Mouse (Mus musculus): ENCODE data around the gene Epn2. TPM values are rescaled to one million over a fixed set of nuclear protein-coding genes. Genes with fewer than 3 reads are reported as not detected.

The Epn2 gene
- total and polyA plus RNA-seq, 3 experiments: 8.6 to 12.5 TPM; not detected in 1

DNA sequence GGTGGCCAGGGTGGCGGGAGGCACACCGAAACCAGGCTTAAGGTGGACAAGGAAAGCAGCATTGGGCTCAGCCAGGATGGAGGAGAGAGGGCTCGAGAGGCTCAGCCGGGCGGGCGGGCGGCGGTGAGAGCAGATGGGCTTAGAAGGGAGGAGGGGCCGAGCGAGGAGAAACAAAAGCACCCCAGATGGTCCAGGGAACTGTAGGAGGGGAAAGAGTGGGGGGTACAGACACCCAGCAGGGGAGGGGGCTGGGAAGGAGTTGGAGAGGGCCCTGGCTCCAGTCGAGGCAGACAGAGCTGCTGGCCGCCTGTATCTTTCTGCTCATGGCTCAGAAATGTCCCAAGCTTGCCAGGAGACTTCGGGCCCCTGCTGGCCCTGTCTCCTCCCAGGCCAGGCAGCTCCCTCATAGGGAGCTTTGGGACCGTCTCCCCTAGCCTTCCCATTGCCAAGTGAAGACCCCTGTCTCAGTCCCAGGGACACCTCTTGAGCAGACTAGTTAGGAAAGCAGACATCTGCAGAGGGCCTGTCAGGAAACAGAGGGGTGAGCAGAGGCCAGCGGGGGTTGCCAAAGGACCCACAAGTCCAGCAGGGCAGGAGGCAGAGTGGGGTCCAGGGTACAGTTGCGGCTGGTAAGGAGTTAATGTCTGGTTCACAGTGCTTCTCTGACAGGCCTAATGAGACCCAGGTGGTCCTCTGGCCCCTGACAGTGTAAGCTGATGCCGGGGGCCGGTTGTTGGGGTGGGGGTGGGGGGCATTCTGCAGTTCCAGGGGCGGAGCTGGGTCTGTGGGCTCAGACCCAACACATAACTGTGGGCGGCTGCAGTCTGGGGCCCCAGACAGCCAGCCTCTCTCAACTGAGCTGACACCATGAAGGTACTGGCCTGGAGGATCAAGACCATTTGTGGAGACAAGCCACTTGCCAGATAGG lies 94.6 kb downstream of the Epn2 start, which contains the start of gene Mfap4:
Gene Mfap4 (plus strand): TSS at position 819 of the 928 bp plus-strand sequence.
- Histone ChIP-seq H3K4me1 (ENCODE audit: control insufficient read depth in 1 of 2, insufficient read depth in 2 of 2, low read length in 2 of 2) (0 out of 4 replicates have a peak, but pooled peaks cover 0 to 5% of the 10 kb centered on the region in 2 experiments), H3K9me3 (replicated peaks; ENCODE audit: insufficient read depth, low read length) (no peaks in the 10 kb centered on the region), H3K36me3 (ENCODE audit: control insufficient read depth in 1 of 2, insufficient read depth in 2 of 2, low read length in 2 of 2) (no peaks in the 10 kb centered on the region), H3K79me2 (ENCODE audit: control insufficient read depth, insufficient read depth, low read length, poor library complexity) (no peaks in the 10 kb centered on the region), H3K27me3 (ENCODE audit: control insufficient read depth in 1 of 2, insufficient read depth in 2 of 2, low read length in 2 of 2) (no peaks in the 10 kb centered on the region; a peak in 1 of 4 replicates), H3K9ac (ENCODE audit: control insufficient read depth, low read depth, low read length, poor library complexity, severe bottlenecking) (no peak within 1 kb of the TSS), H3K27ac (ENCODE audit: control insufficient read depth, low read depth, low read length) (no peak within 1 kb of the TSS), H3K4me3 (ENCODE audit: control insufficient read depth in 1 of 2, insufficient read depth in 1 of 2, low read depth in 2 of 2, low read length in 2 of 2) (no peak within 1 kb of the TSS)
- no peak for DNase-seq (ENCODE audit: low read depth, low spot score)
- no peak for TF ChIP-seq GATA1 (IDR thresholded peaks at IDR 0.05; ENCODE audit: low read depth, low read length)
- no peak for TF ChIP-seq MYB (IDR thresholded peaks at IDR 0.05; ENCODE audit: low read depth, low read length)
- TF ChIP-seq ZKSCAN1 (IDR thresholded peaks at IDR 0.05; ENCODE audit: low read depth, low read length): no peak
- no peak for TF ChIP-seq ETS1 (IDR thresholded peaks at IDR 0.05; ENCODE audit: low read depth, low read length)
- TF ChIP-seq ZMIZ1 (IDR thresholded peaks at IDR 0.05; ENCODE audit: low read depth, low read length): no peak
- no peak for TF ChIP-seq NRF1 (IDR thresholded peaks at IDR 0.05; ENCODE audit: insufficient read depth, low read depth, low read length, poor library complexity, severe bottlenecking)
- TF ChIP-seq UBTF (IDR thresholded peaks at IDR 0.05; ENCODE audit: borderline replicate concordance, insufficient read depth, low read depth, low read length): no peak
- TF ChIP-seq GABPA (IDR thresholded peaks at IDR 0.05; ENCODE audit: low read depth, low read length): no peak
- TF ChIP-seq USF2 (IDR thresholded peaks at IDR 0.05; ENCODE audit: borderline replicate concordance in 1 of 2, insufficient read depth in 1 of 2, low read depth in 1 of 2, low read length in 2 of 2): no peak
- no peak for TF ChIP-seq BHLHE40 (IDR thresholded peaks at IDR 0.05; ENCODE audit: borderline replicate concordance, low read depth, low read length)
- TF ChIP-seq CTCF (IDR thresholded peaks at IDR 0.05 in 2 of 3, conservative IDR thresholded peaks at IDR 0.05 in 1 of 3; ENCODE audit: control insufficient read depth in 1 of 3, insufficient read depth in 1 of 3, low read depth in 2 of 3, low read length in 3 of 3, poor library complexity in 1 of 3, severe bottlenecking in 1 of 3): no peak
- no peak for TF ChIP-seq MYC (IDR thresholded peaks at IDR 0.05; ENCODE audit: low read depth, low read length)
- no peak for TF ChIP-seq EP300 (IDR thresholded peaks at IDR 0.05; ENCODE audit: low read depth in 1 of 2, low read length in 2 of 2)
- no peak for TF ChIP-seq SIN3A (IDR thresholded peaks at IDR 0.05; ENCODE audit: low read length)

DNA sequence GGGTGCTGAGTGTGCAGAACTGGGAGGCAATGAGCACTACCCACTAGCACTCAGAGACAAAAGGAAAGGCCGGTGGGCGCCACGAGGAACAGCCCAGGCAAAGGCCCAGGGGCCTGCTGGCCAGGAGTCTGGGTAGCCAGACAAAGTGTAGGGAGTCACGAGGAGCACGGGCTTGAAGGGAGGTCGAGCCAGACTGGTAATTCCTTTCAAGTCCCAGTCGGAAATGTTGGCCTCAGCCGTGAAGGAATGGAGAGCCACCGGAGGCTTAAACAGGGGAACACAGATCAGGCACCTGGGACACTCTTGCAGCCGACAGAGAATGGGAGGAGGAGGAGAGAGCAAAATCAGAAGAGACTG lies 95.3 kb downstream of the Epn2 start:
- DNase-seq (ENCODE audit: low read depth, low spot score): no peak
- Histone ChIP-seq H3K4me3 (ENCODE audit: control insufficient read depth in 1 of 2, insufficient read depth in 1 of 2, low read depth in 2 of 2, low read length in 2 of 2) (no peak overlapping the region), H3K9me3 (replicated peaks; ENCODE audit: insufficient read depth, low read length) (no peaks in the 10 kb centered on the region), H3K27ac (ENCODE audit: control insufficient read depth, low read depth, low read length) (no peak overlapping the region), H3K4me1 (ENCODE audit: control insufficient read depth in 1 of 2, insufficient read depth in 2 of 2, low read length in 2 of 2) (0 out of 4 replicates have a peak, but pooled peaks cover 0 to 5% of the 10 kb centered on the region in 2 experiments), H3K27me3 (ENCODE audit: control insufficient read depth in 1 of 2, insufficient read depth in 2 of 2, low read length in 2 of 2) (no peaks in the 10 kb centered on the region; a peak in 1 of 4 replicates), H3K79me2 (ENCODE audit: control insufficient read depth, insufficient read depth, low read length, poor library complexity) (no peaks in the 10 kb centered on the region), H3K9ac (ENCODE audit: control insufficient read depth, low read depth, low read length, poor library complexity, severe bottlenecking) (no peak overlapping the region), H3K36me3 (ENCODE audit: control insufficient read depth in 1 of 2, insufficient read depth in 2 of 2, low read length in 2 of 2) (no peaks in the 10 kb centered on the region)
- no peak for TF ChIP-seq ELF1 (IDR thresholded peaks at IDR 0.05; ENCODE audit: low read depth, low read length)
- no peak for TF ChIP-seq JUND (IDR thresholded peaks at IDR 0.05; ENCODE audit: low read depth, low read length)
- no peak for TF ChIP-seq USF1 (IDR thresholded peaks at IDR 0.05; ENCODE audit: low read depth, low read length)
- no peak for TF ChIP-seq TCF12 (IDR thresholded peaks at IDR 0.05; ENCODE audit: low read depth, low read length)
- no peak for TF ChIP-seq ETS1 (IDR thresholded peaks at IDR 0.05; ENCODE audit: low read depth, low read length)
- TF ChIP-seq ZC3H11A (IDR thresholded peaks at IDR 0.05; ENCODE audit: low read depth, low read length): no peak
- TF ChIP-seq HCFC1 (IDR thresholded peaks at IDR 0.05; ENCODE audit: low read depth, low read length): no peak
